Mouse (Mus musculus): ENCODE results near the gene Acsbg2. TPM values are rescaled to one million over a fixed set of nuclear protein-coding genes. Genes with fewer than 3 reads are reported as not detected.

Gene Acsbg2
- polyA plus RNA-seq, 1 experiment, result not detected

GRCm38 (mm10) chr17:56876465-56876864 is 2.2 kb upstream of the Acsbg2 start:
- 76% methylated on average over 3 of the region's 3 CpGs for WGBS
- Histone ChIP-seq H3K4me3 (replicated peaks; ENCODE audit: extremely low read depth, low read depth, low read length) (no peak overlapping the region), H3K4me1 (ENCODE audit: control insufficient read depth, insufficient read depth, low read length) (no peaks in the 10 kb centered on the region)
- no peak for TF ChIP-seq CTCF (IDR thresholded peaks at IDR 0.05; ENCODE audit: insufficient read depth, low read length)
- TF ChIP-seq POLR2A (IDR thresholded peaks at IDR 0.05; ENCODE audit: borderline replicate concordance, extremely low read depth, low read depth, low read length), result no peak
- no peak for DNase-seq

GRCm38 (mm10) chr17:56874936-56875651 is 847 bp upstream of the Acsbg2 start, which contains the start of gene 1700061G19Rik:
Gene 1700061G19Rik, plus strand, starts transcription at chr17:56875477.
- 65% methylated on average over 12 of the region's 12 CpGs for WGBS
- H3K4me1 ChIP-seq (ENCODE audit: control insufficient read depth, insufficient read depth, low read length), result no peaks in the 10 kb centered on the region
- no peak for TF ChIP-seq POLR2A (IDR thresholded peaks at IDR 0.05; ENCODE audit: borderline replicate concordance, extremely low read depth, low read depth, low read length)
- no peak for TF ChIP-seq CTCF (IDR thresholded peaks at IDR 0.05; ENCODE audit: insufficient read depth, low read length)
- no peak for DNase-seq
- no peak within 1 kb of the TSS for H3K4me3 ChIP-seq (replicated peaks; ENCODE audit: extremely low read depth, low read depth, low read length)

- TF ChIP-seq CTCF (IDR thresholded peaks at IDR 0.05; ENCODE audit: insufficient read depth, low read length) (no peak), POLR2A (IDR thresholded peaks at IDR 0.05; ENCODE audit: borderline replicate concordance, extremely low read depth, low read depth, low read length) (no peak)
- H3K4me1 ChIP-seq (ENCODE audit: control insufficient read depth, insufficient read depth, low read length), result no peaks in the 10 kb centered on the region
- H3K4me3 ChIP-seq (replicated peaks; ENCODE audit: extremely low read depth, low read depth, low read length), result no peak overlapping the region
- DNase-seq, result no peak
- WGBS, result 71% methylated on average over 7 of the region's 7 CpGs
Observed at GRCm38 (mm10) chr17:56872512-56872911, 1.7 kb downstream of the Acsbg2 start.

GRCm38 (mm10) chr17:56871767-56872166 is 2.5 kb downstream of the Acsbg2 start:
- no peak for TF ChIP-seq POLR2A (IDR thresholded peaks at IDR 0.05; ENCODE audit: borderline replicate concordance, extremely low read depth, low read depth, low read length)
- no peak for TF ChIP-seq CTCF (IDR thresholded peaks at IDR 0.05; ENCODE audit: insufficient read depth, low read length)
- WGBS, result 54% methylated on average over 8 of the region's 8 CpGs
- Histone ChIP-seq H3K4me3 (replicated peaks; ENCODE audit: extremely low read depth, low read depth, low read length) (no peak overlapping the region), H3K4me1 (ENCODE audit: control insufficient read depth, insufficient read depth, low read length) (no peaks in the 10 kb centered on the region)
- DNase-seq, result no peak

GRCm38 (mm10) chr17:56870287-56870953 is 3.8 kb downstream of the Acsbg2 start:
- 61% methylated on average over 15 of the region's 15 CpGs for WGBS
- TF ChIP-seq CTCF (IDR thresholded peaks at IDR 0.05; ENCODE audit: insufficient read depth, low read length), result no peak
- TF ChIP-seq POLR2A (IDR thresholded peaks at IDR 0.05; ENCODE audit: borderline replicate concordance, extremely low read depth, low read depth, low read length), result no peak
- H3K4me3 ChIP-seq (replicated peaks; ENCODE audit: extremely low read depth, low read depth, low read length), result no peak overlapping the region
- H3K4me1 ChIP-seq (ENCODE audit: control insufficient read depth, insufficient read depth, low read length), result no peaks in the 10 kb centered on the region
- DNase-seq, result no peak

- Histone ChIP-seq H3K4me3 (replicated peaks; ENCODE audit: extremely low read depth, low read depth, low read length) (no peak overlapping the region), H3K4me1 (ENCODE audit: control insufficient read depth, insufficient read depth, low read length) (no peaks in the 10 kb centered on the region)
- TF ChIP-seq POLR2A (IDR thresholded peaks at IDR 0.05; ENCODE audit: borderline replicate concordance, extremely low read depth, low read depth, low read length), result no peak
- TF ChIP-seq CTCF (IDR thresholded peaks at IDR 0.05; ENCODE audit: insufficient read depth, low read length), result no peak
- no peak for DNase-seq
- 78% methylated on average over 9 of the region's 9 CpGs for WGBS
Observed at GRCm38 (mm10) chr17:56869481-56869977, 4.7 kb downstream of the Acsbg2 start.

GRCm38 (mm10) chr17:56866071-56866470 is 8.2 kb downstream of the Acsbg2 start:
- DNase-seq, result no peak
- H3K4me1 ChIP-seq (ENCODE audit: control insufficient read depth, insufficient read depth, low read length), result no peaks in the 10 kb centered on the region
- TF ChIP-seq CTCF (IDR thresholded peaks at IDR 0.05; ENCODE audit: insufficient read depth, low read length), result no peak
- no peak for TF ChIP-seq POLR2A (IDR thresholded peaks at IDR 0.05; ENCODE audit: borderline replicate concordance, extremely low read depth, low read depth, low read length)
- no peak overlapping the region for H3K4me3 ChIP-seq (replicated peaks; ENCODE audit: extremely low read depth, low read depth, low read length)
- 68% methylated on average over 7 of the region's 7 CpGs for WGBS

GRCm38 (mm10) chr17:56861197-56861596 is 13.1 kb downstream of the Acsbg2 start:
- TF ChIP-seq CTCF (IDR thresholded peaks at IDR 0.05; ENCODE audit: insufficient read depth, low read length) (no peak), POLR2A (IDR thresholded peaks at IDR 0.05; ENCODE audit: borderline replicate concordance, extremely low read depth, low read depth, low read length) (no peak)
- 26% methylated on average over 3 of the region's 3 CpGs for WGBS
- DNase-seq, result no peak
- H3K4me1 ChIP-seq (ENCODE audit: control insufficient read depth, insufficient read depth, low read length), result no peaks in the 10 kb centered on the region
- H3K4me3 ChIP-seq (replicated peaks; ENCODE audit: extremely low read depth, low read depth, low read length), result no peak overlapping the region

GRCm38 (mm10) chr17:56858922-56859321 is 15.3 kb downstream of the Acsbg2 start:
- no peak for TF ChIP-seq CTCF (IDR thresholded peaks at IDR 0.05; ENCODE audit: insufficient read depth, low read length)
- TF ChIP-seq POLR2A (IDR thresholded peaks at IDR 0.05; ENCODE audit: borderline replicate concordance, extremely low read depth, low read depth, low read length), result no peak
- Histone ChIP-seq H3K4me1 (ENCODE audit: control insufficient read depth, insufficient read depth, low read length) (no peaks in the 10 kb centered on the region), H3K4me3 (replicated peaks; ENCODE audit: extremely low read depth, low read depth, low read length) (no peak overlapping the region)
- DNase-seq, result no peak
- WGBS, result 31% methylated on average over 7 of the region's 7 CpGs

All from lung, adult 2 months (tissue).